Mouse (Mus musculus): ENCODE measurements around the gene Acot8. TPM values are rescaled to one million over a fixed set of nuclear protein-coding genes. Genes with fewer than 3 reads are reported as not detected.

Gene Acot8
- polyA plus RNA-seq, 1 experiment from 2014 or later, result 22.2 TPM

DNA sequence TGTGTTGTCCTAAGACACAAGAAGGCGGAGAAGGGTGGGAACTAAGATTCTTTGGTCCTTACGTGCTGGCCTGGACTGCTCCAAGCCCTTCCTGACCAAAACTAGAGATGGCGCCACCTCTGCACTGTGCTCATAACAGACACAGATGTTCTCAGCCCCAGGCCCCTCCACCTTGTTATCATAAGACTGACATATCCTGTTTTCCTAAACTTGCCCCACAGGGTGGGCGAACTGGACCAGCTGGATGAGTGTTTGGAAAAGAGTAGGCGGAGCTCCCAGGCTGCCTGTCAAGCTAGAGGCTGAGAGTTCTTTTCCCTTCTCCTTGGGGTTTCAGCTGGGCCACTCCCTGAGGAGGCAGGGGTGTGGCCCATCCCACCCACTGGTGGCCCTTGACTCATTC lies 13.0 kb upstream of the Acot8 start:
- H3K27me3 ChIP-seq (replicated peaks; ENCODE audit: control insufficient read depth, insufficient read depth, low read length), result no peaks in the 10 kb centered on the region
- no peaks in the 10 kb centered on the region for H3K9me3 ChIP-seq (ENCODE audit: control insufficient read depth, low read length)
- no peak overlapping the region for H3K27ac ChIP-seq (ENCODE audit: low read depth, low read length)
- WGBS, result 82% methylated on average over 5 of the region's 5 CpGs
- no peak for ATAC-seq
- no peak overlapping the region for H3K4me3 ChIP-seq (ENCODE audit: low read length)
- no peak overlapping the region for H3K4me2 ChIP-seq (ENCODE audit: low read length)
- H3K36me3 ChIP-seq (ENCODE audit: control insufficient read depth, insufficient read depth, low read length), result peaks cover 3% of the 10 kb centered on the region; the same call in 1 of the 2 replicates
- H3K4me1 ChIP-seq (ENCODE audit: control insufficient read depth, insufficient read depth, low read depth, low read length), result peaks cover 3% of the 10 kb centered on the region
- no peak overlapping the region for H3K9ac ChIP-seq (ENCODE audit: low read depth, low read length)

DNA sequence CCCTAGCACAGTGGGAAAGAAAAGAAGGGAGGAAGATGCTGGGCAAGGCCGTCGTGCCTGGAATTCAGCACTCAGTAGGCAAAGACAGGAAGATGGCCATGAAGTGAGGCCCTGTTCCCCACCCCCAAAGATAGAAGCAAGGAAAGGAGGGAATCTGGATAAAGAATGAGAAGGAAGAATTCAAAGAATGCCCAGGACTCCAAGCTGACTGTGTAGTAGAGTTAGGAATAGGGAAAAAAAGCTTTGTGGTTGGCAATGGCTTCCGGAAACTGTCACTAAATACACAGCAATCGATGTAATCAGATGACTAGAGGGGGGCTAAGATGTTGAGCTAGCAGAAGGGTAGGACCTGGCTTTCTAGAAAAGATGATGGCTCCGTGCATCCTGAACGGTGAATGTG lies 12.5 kb upstream of the Acot8 start:
- Histone ChIP-seq H3K4me3 (ENCODE audit: low read length) (no peak overlapping the region), H3K4me2 (ENCODE audit: low read length) (no peak overlapping the region), H3K4me1 (ENCODE audit: control insufficient read depth, insufficient read depth, low read depth, low read length) (peaks cover 1% of the 10 kb centered on the region), H3K27me3 (replicated peaks; ENCODE audit: control insufficient read depth, insufficient read depth, low read length) (no peaks in the 10 kb centered on the region), H3K27ac (ENCODE audit: low read depth, low read length) (no peak overlapping the region), H3K36me3 (ENCODE audit: control insufficient read depth, insufficient read depth, low read length) (peaks cover 3% of the 10 kb centered on the region; the same call in 1 of the 2 replicates), H3K9ac (ENCODE audit: low read depth, low read length) (no peak overlapping the region), H3K9me3 (ENCODE audit: control insufficient read depth, low read length) (no peaks in the 10 kb centered on the region)
- 89% methylated on average over 6 of the region's 6 CpGs for WGBS
- ATAC-seq, result no peak

DNA sequence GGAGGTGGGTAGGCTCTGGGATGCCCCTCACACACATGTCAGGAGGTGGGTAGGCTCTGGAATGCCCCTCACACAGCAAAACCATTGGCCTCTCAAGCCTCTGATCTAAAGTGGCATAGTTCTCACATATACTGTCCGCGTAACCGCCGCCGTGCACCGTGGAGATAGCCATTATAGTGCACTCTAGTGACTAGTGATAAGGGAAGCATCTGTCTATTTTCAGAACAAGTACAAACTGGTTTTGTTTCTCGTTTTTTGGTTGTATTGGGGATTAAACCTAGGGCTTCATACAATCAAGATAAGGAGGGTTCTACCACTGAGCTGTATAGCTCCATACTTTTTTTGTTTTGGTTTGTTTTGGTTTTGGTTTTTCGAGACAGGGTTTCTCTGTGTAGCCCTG lies 11.1 kb upstream of the Acot8 start:
- no peak for ATAC-seq
- Histone ChIP-seq H3K27me3 (replicated peaks; ENCODE audit: control insufficient read depth, insufficient read depth, low read length) (no peaks in the 10 kb centered on the region), H3K36me3 (ENCODE audit: control insufficient read depth, insufficient read depth, low read length) (no peaks in the 10 kb centered on the region; the same call in 1 of the 2 replicates), H3K9me3 (ENCODE audit: control insufficient read depth, low read length) (no peaks in the 10 kb centered on the region), H3K4me2 (ENCODE audit: low read length) (no peak overlapping the region), H3K27ac (ENCODE audit: low read depth, low read length) (no peak overlapping the region), H3K4me3 (ENCODE audit: low read length) (no peak overlapping the region), H3K9ac (ENCODE audit: low read depth, low read length) (no peak overlapping the region), H3K4me1 (ENCODE audit: control insufficient read depth, insufficient read depth, low read depth, low read length) (no peaks in the 10 kb centered on the region)
- 92% methylated on average over 8 of the region's 8 CpGs for WGBS

DNA sequence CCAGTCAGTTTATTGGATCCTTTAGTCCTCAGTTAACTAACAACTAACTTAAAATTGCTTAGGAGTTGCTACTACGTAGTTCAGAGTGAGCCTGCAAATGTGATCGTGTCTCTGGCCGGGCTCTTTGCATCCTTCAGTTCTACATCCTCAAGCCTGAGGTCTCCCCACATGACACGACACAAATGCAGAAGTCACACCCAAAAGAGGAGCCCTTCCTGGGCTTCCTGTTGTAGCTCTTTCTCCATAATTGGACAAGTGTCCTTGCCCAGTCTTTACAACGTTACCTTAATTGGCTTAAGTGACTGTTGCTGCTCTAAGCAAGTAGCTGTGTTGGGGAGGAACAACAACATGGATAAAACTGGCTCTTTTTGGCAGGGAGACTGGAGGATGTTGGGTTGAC lies 10.7 kb upstream of the Acot8 start:
- WGBS, result 91% methylated on average over 5 of the region's 5 CpGs
- no peak overlapping the region for H3K4me3 ChIP-seq (ENCODE audit: low read length)

DNA sequence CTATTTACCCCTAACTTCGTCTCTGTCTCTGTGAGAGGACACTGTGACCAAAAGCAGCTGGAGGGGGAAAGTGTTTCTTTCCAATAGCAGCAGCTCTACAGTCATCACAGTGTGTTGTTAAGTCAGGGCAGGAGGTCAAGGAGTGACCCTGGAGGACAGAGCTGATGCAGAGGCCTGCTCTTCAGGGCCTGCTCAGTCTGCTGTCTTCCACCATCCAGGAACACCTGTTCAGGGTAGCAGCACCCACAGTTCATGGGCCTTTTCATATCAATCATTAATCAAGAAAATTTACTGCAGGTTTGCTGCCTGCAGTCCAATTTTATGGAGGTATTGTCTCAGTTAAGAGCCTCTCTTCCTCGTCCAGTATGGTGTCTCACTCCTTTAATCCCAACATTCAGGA lies 8.9 kb upstream of the Acot8 start:
- H3K27me3 ChIP-seq (replicated peaks; ENCODE audit: control insufficient read depth, insufficient read depth, low read length), result no peaks in the 10 kb centered on the region
- H3K9ac ChIP-seq (ENCODE audit: low read depth, low read length), result no peak overlapping the region
- no peak overlapping the region for H3K4me2 ChIP-seq (ENCODE audit: low read length)
- H3K4me1 ChIP-seq (ENCODE audit: control insufficient read depth, insufficient read depth, low read depth, low read length), result no peaks in the 10 kb centered on the region
- no peaks in the 10 kb centered on the region for H3K9me3 ChIP-seq (ENCODE audit: control insufficient read depth, low read length)
- H3K4me3 ChIP-seq (ENCODE audit: low read length), result no peak overlapping the region
- 72% methylated on average over 2 of the region's 2 CpGs for WGBS
- ATAC-seq, result no peak
- no peak overlapping the region for H3K27ac ChIP-seq (ENCODE audit: low read depth, low read length)
- no peaks in the 10 kb centered on the region for H3K36me3 ChIP-seq (ENCODE audit: control insufficient read depth, insufficient read depth, low read length)

More for the DNA sequence above, 10.7 kb upstream of the Acot8 start:
- no peak overlapping the region for H3K4me2 ChIP-seq (ENCODE audit: low read length)
- no peak for ATAC-seq
- no peaks in the 10 kb centered on the region for H3K27me3 ChIP-seq (replicated peaks; ENCODE audit: control insufficient read depth, insufficient read depth, low read length)
- no peak overlapping the region for H3K9ac ChIP-seq (ENCODE audit: low read depth, low read length)
- no peaks in the 10 kb centered on the region for H3K4me1 ChIP-seq (ENCODE audit: control insufficient read depth, insufficient read depth, low read depth, low read length)
- H3K27ac ChIP-seq (ENCODE audit: low read depth, low read length), result no peak overlapping the region
- H3K36me3 ChIP-seq (ENCODE audit: control insufficient read depth, insufficient read depth, low read length), result no peaks in the 10 kb centered on the region
- no peaks in the 10 kb centered on the region for H3K9me3 ChIP-seq (ENCODE audit: control insufficient read depth, low read length)

DNA sequence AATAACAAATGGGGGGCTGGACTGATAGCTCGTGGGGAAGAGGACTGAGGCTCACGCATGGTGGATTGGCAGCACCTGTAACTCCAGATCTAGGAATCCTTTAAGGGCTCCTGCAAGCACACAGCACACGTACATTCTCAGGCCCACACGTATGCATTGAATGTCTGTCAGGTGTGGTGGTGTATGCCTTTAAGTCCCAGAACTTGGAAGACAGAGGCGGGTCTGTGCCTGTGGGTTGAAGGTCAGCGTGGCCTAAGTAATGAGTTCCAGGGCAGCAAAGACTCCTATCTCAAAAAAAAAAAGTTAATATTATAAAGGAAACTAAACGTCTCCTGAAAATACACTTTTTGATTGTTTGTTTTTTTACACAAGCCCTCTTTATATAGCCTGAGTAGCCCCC lies 1.9 kb upstream of the Acot8 start:
- Histone ChIP-seq H3K36me3 (ENCODE audit: control insufficient read depth, insufficient read depth, low read length) (no peaks in the 10 kb centered on the region), H3K9ac (ENCODE audit: low read depth, low read length) (no peak overlapping the region), H3K27ac (ENCODE audit: low read depth, low read length) (no peak overlapping the region), H3K4me1 (ENCODE audit: control insufficient read depth, insufficient read depth, low read depth, low read length) (peaks cover 21% of the 10 kb centered on the region), H3K27me3 (replicated peaks; ENCODE audit: control insufficient read depth, insufficient read depth, low read length) (no peaks in the 10 kb centered on the region), H3K9me3 (ENCODE audit: control insufficient read depth, low read length) (no peaks in the 10 kb centered on the region), H3K4me3 (ENCODE audit: low read length) (no peak overlapping the region), H3K4me2 (ENCODE audit: low read length) (peak overlapping the region; percentile 72)
- WGBS, result 83% methylated on average over 7 of the region's 7 CpGs
- no peak for ATAC-seq

DNA sequence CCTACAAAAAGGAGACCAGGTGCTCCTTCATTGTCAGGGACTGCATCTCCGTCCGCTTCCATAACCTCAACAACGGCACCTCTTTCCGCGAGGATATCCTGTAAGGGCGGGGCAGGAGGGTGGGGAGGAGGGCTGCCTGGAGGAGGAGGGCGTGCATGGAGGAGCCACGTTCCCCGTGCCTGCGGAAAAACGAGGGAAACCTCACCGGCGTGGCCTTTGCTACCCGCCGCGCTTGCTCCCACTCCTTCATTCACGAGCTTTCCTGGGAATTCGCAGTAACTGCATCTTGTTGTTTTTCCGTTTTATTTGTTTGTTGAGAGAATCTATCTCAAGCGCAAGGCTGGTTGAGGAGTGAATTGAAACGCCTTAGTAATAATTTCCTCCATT lies 643 bp upstream of the Acot8 start:
- Histone ChIP-seq H3K9ac (ENCODE audit: low read depth, low read length) (peak overlapping the region; percentile 75), H3K27me3 (replicated peaks; ENCODE audit: control insufficient read depth, insufficient read depth, low read length) (no peaks in the 10 kb centered on the region), H3K4me3 (ENCODE audit: low read length) (peak overlapping the region; percentile 55), H3K4me2 (ENCODE audit: low read length) (peak overlapping the region; percentile 72), H3K36me3 (ENCODE audit: control insufficient read depth, insufficient read depth, low read length) (no peaks in the 10 kb centered on the region), H3K27ac (ENCODE audit: low read depth, low read length) (peak overlapping the region; percentile 73), H3K4me1 (ENCODE audit: control insufficient read depth, insufficient read depth, low read depth, low read length) (peaks cover 21% of the 10 kb centered on the region), H3K9me3 (ENCODE audit: control insufficient read depth, low read length) (no peaks in the 10 kb centered on the region)
- 2% methylated on average over 21 of the region's 21 CpGs for WGBS
- peak; percentile 15 for ATAC-seq

DNA sequence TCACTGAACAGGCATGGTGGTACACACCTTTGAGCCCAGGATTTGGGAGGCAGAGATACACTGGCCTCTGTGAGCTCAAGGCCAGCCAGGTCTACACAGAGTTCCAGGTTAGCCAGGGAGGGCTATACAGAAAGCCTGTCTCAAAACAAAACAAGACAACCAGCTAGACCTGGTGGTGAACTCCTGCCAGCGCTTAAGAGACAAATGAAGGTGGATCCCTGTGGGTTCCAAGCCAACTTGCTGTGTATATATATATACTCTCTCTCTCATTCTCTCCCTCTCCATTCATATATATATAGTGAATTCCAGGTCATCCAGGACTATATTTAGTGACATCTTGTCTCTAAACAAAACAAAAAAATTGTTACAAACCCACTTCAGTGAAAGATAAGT lies 765 bp downstream of the Acot8 start:
- Histone ChIP-seq H3K9me3 (ENCODE audit: control insufficient read depth, low read length) (no peaks in the 10 kb centered on the region), H3K27me3 (replicated peaks; ENCODE audit: control insufficient read depth, insufficient read depth, low read length) (no peaks in the 10 kb centered on the region), H3K4me2 (ENCODE audit: low read length) (peak overlapping the region; percentile 68), H3K27ac (ENCODE audit: low read depth, low read length) (no peak overlapping the region), H3K9ac (ENCODE audit: low read depth, low read length) (peak overlapping the region; percentile 85), H3K4me3 (ENCODE audit: low read length) (peak overlapping the region; percentile 55), H3K4me1 (ENCODE audit: control insufficient read depth, insufficient read depth, low read depth, low read length) (peaks cover 21% of the 10 kb centered on the region), H3K36me3 (ENCODE audit: control insufficient read depth, insufficient read depth, low read length) (no peaks in the 10 kb centered on the region)
- WGBS, result 67% methylated on average over 1 of the region's 1 CpGs
- no peak for ATAC-seq

DNA sequence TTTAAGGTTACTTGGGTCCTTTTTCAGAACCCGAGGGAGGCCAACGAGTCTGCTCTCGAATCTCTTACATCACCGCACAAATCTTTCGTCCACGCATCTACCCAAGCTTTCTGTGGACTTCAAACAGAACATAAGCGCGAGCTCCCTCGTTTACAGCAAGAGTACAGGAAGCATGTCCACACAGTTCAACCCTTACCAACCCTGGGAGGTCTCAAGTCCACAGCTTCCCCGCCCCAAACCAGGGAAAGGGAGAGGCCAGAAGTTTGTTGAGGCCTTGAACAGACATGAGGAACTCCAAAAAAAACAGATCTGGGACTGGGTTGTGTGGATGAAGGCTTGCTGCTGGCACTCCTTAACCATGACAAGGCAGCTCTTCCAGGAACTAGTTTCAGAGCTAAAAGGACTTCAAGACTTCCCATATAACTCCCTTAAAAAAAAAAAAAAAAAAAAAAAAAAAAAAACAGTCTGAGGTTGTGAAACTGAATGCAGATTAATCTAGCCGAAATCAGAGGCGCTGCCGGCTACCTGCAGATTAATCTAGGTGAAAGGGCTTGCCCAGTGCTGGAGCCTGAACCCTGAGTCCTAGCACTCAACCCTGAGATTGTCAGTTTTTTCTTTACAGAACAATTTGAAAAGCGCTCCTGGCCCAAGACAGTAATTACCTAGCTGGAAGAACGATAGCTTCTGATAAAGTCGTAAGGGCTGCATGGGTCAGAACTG lies 1.3 kb downstream of the Acot8 start:
- no peaks in the 10 kb centered on the region for H3K9me3 ChIP-seq (ENCODE audit: control insufficient read depth, low read length)
- WGBS, result 92% methylated on average over 16 of the region's 16 CpGs
- H3K9ac ChIP-seq (ENCODE audit: low read depth, low read length), result no peak overlapping the region; the same call in 1 of the 2 replicates
- no peaks in the 10 kb centered on the region for H3K36me3 ChIP-seq (ENCODE audit: control insufficient read depth, insufficient read depth, low read length)
- H3K27me3 ChIP-seq (replicated peaks; ENCODE audit: control insufficient read depth, insufficient read depth, low read length), result no peaks in the 10 kb centered on the region
- no peak overlapping the region for H3K27ac ChIP-seq (ENCODE audit: low read depth, low read length)
- no peak overlapping the region; the same call in 1 of the 2 replicates for H3K4me3 ChIP-seq (ENCODE audit: low read length)
- peak overlapping the region; percentile 68 for H3K4me2 ChIP-seq (ENCODE audit: low read length)
- no peak for ATAC-seq
- peaks cover 21% of the 10 kb centered on the region for H3K4me1 ChIP-seq (ENCODE audit: control insufficient read depth, insufficient read depth, low read depth, low read length)

All from hindbrain, embryonic 16.5 days (tissue).